Mouse (Mus musculus): ENCODE measurements around the gene Wbp2nl.
"Not testable (repeated sequence)": the region's sequence is repeated elsewhere in the genome, so short reads cannot be mapped to it uniquely, and the experiment has no call there.

The Wbp2nl gene

GRCm38 (mm10) chr15:82348258-82348998 lies 49.7 kb downstream of the Wbp2nl start:
- no peak for DNase-seq (ENCODE audit: low read depth, low spot score)

- DNase-seq (ENCODE audit: low read depth, low spot score) = no peak
These were observed 50.2 kb downstream of the Wbp2nl start for GRCm38 (mm10) chr15:82348999-82349341.

- DNase-seq (ENCODE audit: low read depth, low spot score) = no peak
These were observed 51.6 kb downstream of the Wbp2nl start for GRCm38 (mm10) chr15:82350349-82350748.

GRCm38 (mm10) chr15:82351480-82351879 lies 52.7 kb downstream of the Wbp2nl start:
- DNase-seq (ENCODE audit: low read depth, low spot score) = no peak

GRCm38 (mm10) chr15:82353078-82353744 lies 54.5 kb downstream of the Wbp2nl start:
- DNase-seq (ENCODE audit: low read depth, low spot score) = no peak

- no peak for DNase-seq (ENCODE audit: low read depth, low spot score)
These were observed 55.0 kb downstream of the Wbp2nl start for GRCm38 (mm10) chr15:82353745-82354113.

GRCm38 (mm10) chr15:82354126-82354945 lies 55.6 kb downstream of the Wbp2nl start, which contains the start of gene Ndufa6:
Gene Ndufa6 (minus strand): TSS chr15:82354322.
- DNase-seq (ENCODE audit: low read depth, low spot score) = peak; percentile 98

GRCm38 (mm10) chr15:82358431-82359260 lies 59.9 kb downstream of the Wbp2nl start:
- DNase-seq (ENCODE audit: low read depth, low spot score) = no peak

GRCm38 (mm10) chr15:82361459-82362018 lies 62.8 kb downstream of the Wbp2nl start:
- no peak for DNase-seq (ENCODE audit: low read depth, low spot score)

GRCm38 (mm10) chr15:82362234-82362633 lies 63.5 kb downstream of the Wbp2nl start:
- DNase-seq (ENCODE audit: low read depth, low spot score) = no peak

GRCm38 (mm10) chr15:82363801-82364200 lies 65.0 kb downstream of the Wbp2nl start:
- DNase-seq (ENCODE audit: low read depth, low spot score) = not testable (repeated sequence)
